25 mouse cellular contexts compared by ENCODE assay signal in the genomic region with DNA sequence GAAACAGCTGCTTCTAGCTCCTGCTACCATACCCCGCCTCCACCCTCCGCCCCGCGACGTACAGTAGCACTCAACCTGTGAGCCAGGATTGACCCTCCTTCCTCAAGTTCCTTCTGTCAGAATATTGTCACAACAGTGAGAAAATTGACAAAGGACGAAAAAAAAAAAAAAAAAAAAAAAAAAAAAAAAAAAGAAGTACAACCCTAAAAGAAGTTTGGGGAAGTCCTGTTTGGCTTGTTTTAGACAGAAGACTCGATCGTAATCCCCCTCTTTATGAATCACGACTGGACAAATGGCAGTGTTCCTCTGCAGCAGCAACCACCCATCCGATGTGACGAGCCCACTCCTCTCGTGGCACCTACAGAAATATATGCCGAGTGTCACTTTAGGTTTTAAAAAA.
"Had no signal": no experiment of that assay in that cellular context is flagged by ENCODE, and none has a peak within 500 bp of the region (broad histone marks: within the 10 kb centered on the region; RNA-seq: fewer than 3 reads in every experiment).

No protein-coding gene starts in this region.

- ATAC-seq: forebrain, embryonic 13.5 days; forebrain, embryonic 14.5 days; forebrain, embryonic 15.5 days; forebrain, embryonic 16.5 days; forebrain, postnatal 0 days had no signal

- H3K9me3 ChIP-seq: embryonic facial prominence, embryonic 10.5 days; embryonic facial prominence, embryonic 12.5 days; embryonic facial prominence, embryonic 13.5 days; embryonic facial prominence, embryonic 15.5 days; forebrain, embryonic 10.5 days; forebrain, embryonic 12.5 days; forebrain, embryonic 13.5 days; forebrain, embryonic 15.5 days had no signal

- H3K36me3 ChIP-seq: embryonic facial prominence, embryonic 10.5 days; embryonic facial prominence, embryonic 12.5 days; embryonic facial prominence, embryonic 13.5 days; embryonic facial prominence, embryonic 15.5 days; forebrain, embryonic 10.5 days; forebrain, embryonic 12.5 days; forebrain, embryonic 15.5 days had no signal

- DNase-seq: cerebellum, adult 9-10 months; cerebellum, adult 9-11 months; cerebellum, postnatal 10 days; cerebellum, postnatal 25 days; cerebellum, postnatal 36 days; embryo, embryonic 11 days; forebrain, postnatal 0 days; gastrocnemius, adult 2 months; gastrocnemius, postnatal 10 days; gastrocnemius, postnatal 14 days; gastrocnemius, postnatal 25 days; gastrocnemius, postnatal 36 days; heart, adult 18-20 months; heart, adult 2 months had no signal

- H3K4me2 ChIP-seq: embryonic facial prominence, embryonic 12.5 days; embryonic facial prominence, embryonic 13.5 days; embryonic facial prominence, embryonic 15.5 days; forebrain, embryonic 12.5 days; forebrain, embryonic 13.5 days; forebrain, embryonic 15.5 days had no signal

- H3K27ac ChIP-seq: embryonic facial prominence, embryonic 10.5 days; embryonic facial prominence, embryonic 12.5 days; embryonic facial prominence, embryonic 13.5 days; embryonic facial prominence, embryonic 15.5 days; forebrain, embryonic 10.5 days; forebrain, embryonic 12.5 days; forebrain, embryonic 13.5 days; forebrain, embryonic 15.5 days; gastrocnemius, adult 2 months; heart, adult 2 months had no signal

- H3K27me3 ChIP-seq: embryonic facial prominence, embryonic 12.5 days; embryonic facial prominence, embryonic 13.5 days; embryonic facial prominence, embryonic 15.5 days; forebrain, embryonic 12.5 days; forebrain, embryonic 13.5 days; forebrain, embryonic 15.5 days had no signal

- H3K4me1 ChIP-seq: embryonic facial prominence, embryonic 12.5 days; embryonic facial prominence, embryonic 13.5 days; embryonic facial prominence, embryonic 15.5 days had no signal

- H3K4me3 ChIP-seq: embryonic facial prominence, embryonic 10.5 days; embryonic facial prominence, embryonic 12.5 days; embryonic facial prominence, embryonic 13.5 days; embryonic facial prominence, embryonic 15.5 days; erythroblast, embryonic 14.5 days; forebrain, embryonic 10.5 days; forebrain, embryonic 12.5 days; forebrain, embryonic 13.5 days; forebrain, embryonic 15.5 days; gastrocnemius, adult 2 months; heart, adult 2 months had no signal

- H3K9ac ChIP-seq: embryonic facial prominence, embryonic 12.5 days; embryonic facial prominence, embryonic 13.5 days; embryonic facial prominence, embryonic 15.5 days; forebrain, embryonic 12.5 days; forebrain, embryonic 13.5 days; forebrain, embryonic 15.5 days; forebrain, postnatal 0 days had no signal
